Mouse (Mus musculus) MEL (cell line): ENCODE measurements around the gene Zfp446.

Experiments used
- ELF1 ChIP-seq: IDR thresholded peaks from 2 replicates; pipeline ENCODE4 v1.6.1; 2014; ENCODE audit warnings: low read depth, mild to moderate bottlenecking, inconsistent platforms, low read length, improper control_type of control experiment, moderate library complexity
- HCFC1 ChIP-seq: IDR thresholded peaks from 2 replicates; pipeline ENCODE4 v1.6.1; 2012; ENCODE audit warnings: low read depth, mild to moderate bottlenecking, inconsistent platforms, low read length, improper control_type of control experiment, moderate library complexity
- MAFK ChIP-seq: IDR thresholded peaks from 2 replicates; pipeline ENCODE4 v1.6.1; 2011; ENCODE audit warnings: low read depth, mild to moderate bottlenecking, low read length, improper control_type of control experiment, borderline replicate concordance
- MAX ChIP-seq: IDR thresholded peaks from 2 replicates; pipeline ENCODE4 v1.6.1; 2011; ENCODE audit warnings: low read length, improper control_type of control experiment
- MEF2A ChIP-seq: IDR thresholded peaks from 2 replicates; pipeline ENCODE4 v1.6.1; 2014; ENCODE audit warnings: low read depth, mild to moderate bottlenecking, inconsistent platforms, low read length, improper control_type of control experiment; ENCODE audit not compliant: poor library complexity, insufficient replicate concordance, severe bottlenecking; ENCODE audit errors: extremely low read depth
- MXI1 ChIP-seq: IDR thresholded peaks from 2 replicates; pipeline ENCODE4 v1.6.1; 2011; ENCODE audit warnings: mild to moderate bottlenecking, low read depth, low read length, improper control_type of control experiment
- POLR2A ChIP-seq, 2 experiments: IDR thresholded peaks; 2 replicates each; pipeline ENCODE4 v1.6.1; 2011 to 2012; ENCODE audit warnings: low read length in 2 of 2, mild to moderate bottlenecking in 2 of 2, control low read depth in 1 of 2, improper control_type of control experiment in 1 of 2, low read depth in 1 of 2, moderate library complexity in 1 of 2; ENCODE audit not compliant: control insufficient read depth in 1 of 2, insufficient read depth in 1 of 2, poor library complexity in 1 of 2
- ZNF384 ChIP-seq: IDR thresholded peaks from 2 replicates; pipeline ENCODE4 v1.6.1; 2012; ENCODE audit warnings: low read depth, mild to moderate bottlenecking, inconsistent platforms, low read length, improper control_type of control experiment

GRCm38 (mm10) chr7:13024805-13025204 lies 47.2 kb downstream of the Zfp446 start:
- TF ChIP-seq MEF2A (no peak), ZNF384 (no peak), HCFC1 (peak; percentile 65), ELF1 (no peak), POLR2A (IDR thresholded peaks at IDR 0.05; ENCODE audit: control insufficient read depth in 1 of 2, insufficient read depth in 1 of 2, low read depth in 1 of 2, low read length in 2 of 2, poor library complexity in 1 of 2) (no peak), MAX (no peak), MAFK (no peak), MXI1 (no peak; the same call in 1 of the 2 replicates)
